Mouse (Mus musculus): ENCODE measurements at regions not wholly inside any gene's neighbourhood (a gene's known extent, or its start where the extent isn't known, plus 50 kb on each side); places are given as distances from the start of the nearest gene placed in this dataset.

DNA sequence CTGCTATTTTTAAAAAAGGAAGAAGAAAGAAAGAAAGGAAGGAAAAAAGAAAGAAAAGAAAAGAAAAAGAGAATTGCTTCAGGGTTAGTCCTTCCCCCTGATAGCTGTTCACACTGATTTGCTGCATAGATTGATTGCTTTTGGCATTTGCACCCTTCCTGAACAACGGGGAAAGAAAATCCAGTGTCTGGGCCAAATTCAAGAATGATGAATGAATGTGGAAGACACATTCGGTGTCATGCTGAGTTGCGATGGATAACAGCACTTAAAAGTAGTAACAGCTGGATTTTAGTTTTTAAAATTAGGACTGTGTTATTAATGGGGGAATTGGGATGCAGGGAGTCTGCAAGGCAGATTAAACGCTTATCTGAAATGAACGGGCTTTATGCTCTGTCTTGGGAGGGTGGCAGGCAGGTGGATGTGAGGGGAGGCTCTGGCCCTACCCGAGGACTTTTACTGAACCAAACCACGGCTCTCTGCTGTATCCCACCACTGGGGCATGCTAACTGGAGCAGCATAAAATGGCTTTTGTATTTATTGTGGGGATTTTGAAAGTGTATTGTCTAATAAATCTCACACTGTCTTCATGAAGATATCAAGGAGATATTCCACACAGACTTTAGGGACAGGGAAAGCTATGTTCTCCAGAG is 114.4 kb downstream of the Lca5 start:
- no peak for DNase-seq (ENCODE audit: low spot score in 2 of 2)

DNA sequence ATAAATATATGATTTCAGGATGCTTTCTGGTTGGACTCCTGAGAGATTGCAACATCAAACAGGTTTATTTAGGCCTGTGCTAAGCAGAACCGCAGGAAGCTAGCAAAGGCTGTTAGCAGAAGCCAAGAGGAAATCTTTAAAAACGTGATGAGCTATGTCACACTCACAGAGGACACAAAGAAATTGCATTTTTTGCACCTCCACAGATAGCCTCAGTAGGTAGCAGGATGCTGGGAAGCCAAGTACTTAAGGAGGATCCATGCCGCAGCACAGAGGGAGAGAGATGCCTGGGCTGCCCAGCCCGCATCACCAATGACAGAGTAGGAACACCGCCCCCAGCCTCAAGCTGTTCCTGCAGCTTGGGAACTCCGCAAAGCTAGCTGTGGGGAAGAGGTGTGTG is 115.0 kb downstream of the Lca5 start:
- no peak for DNase-seq (ENCODE audit: low spot score in 2 of 2)

DNA sequence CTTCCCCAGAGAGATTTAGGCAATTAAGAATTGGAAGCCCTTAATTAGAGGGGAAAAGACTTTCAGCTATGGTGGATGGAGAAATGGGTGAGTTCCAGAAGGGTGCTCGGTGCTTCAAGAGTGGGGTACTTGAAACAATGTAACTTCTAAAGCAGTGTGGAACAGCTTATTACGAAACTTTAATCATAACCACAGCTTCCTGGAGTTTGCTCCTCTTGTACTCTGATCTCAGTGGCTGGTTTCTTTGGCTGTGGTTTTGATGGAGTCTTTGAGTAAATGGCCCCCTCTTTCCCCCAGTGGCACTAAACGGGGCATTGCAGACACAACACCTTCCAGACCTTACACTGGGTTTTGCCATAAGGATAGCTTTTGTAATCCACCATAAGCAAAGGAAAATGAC is 116.6 kb downstream of the Lca5 start:
- DNase-seq (ENCODE audit: low spot score in 2 of 2) = no peak

DNA sequence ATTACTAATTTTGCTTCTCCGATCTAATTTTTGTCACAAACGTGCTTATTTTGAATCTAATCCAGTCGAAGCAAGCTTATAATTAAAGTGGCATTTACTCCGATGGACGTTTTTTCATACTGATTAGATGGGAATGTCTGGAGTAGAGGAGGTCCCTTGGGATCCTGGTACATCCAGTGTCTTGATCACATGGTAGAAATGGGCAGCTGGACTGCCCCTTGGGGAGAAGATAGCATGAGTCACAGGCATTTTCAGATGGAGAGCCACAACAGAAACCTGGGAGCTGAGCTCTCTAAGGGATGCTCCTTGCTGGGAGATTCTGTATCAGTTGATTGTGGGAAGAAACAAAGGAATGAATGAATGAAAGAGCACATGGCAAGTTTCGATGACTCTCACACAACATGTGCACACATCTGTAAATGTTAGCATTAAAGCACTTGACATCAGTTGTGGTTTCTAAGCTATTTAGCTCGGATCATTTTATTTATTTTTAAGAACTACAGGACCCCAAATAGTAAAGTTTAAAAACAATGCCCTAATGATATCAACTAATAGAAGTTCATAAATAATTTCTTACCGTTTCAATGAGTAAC is 117.8 kb downstream of the Lca5 start:
- peak; percentile 60 to 64 for DNase-seq (ENCODE audit: low spot score in 2 of 2)

DNA sequence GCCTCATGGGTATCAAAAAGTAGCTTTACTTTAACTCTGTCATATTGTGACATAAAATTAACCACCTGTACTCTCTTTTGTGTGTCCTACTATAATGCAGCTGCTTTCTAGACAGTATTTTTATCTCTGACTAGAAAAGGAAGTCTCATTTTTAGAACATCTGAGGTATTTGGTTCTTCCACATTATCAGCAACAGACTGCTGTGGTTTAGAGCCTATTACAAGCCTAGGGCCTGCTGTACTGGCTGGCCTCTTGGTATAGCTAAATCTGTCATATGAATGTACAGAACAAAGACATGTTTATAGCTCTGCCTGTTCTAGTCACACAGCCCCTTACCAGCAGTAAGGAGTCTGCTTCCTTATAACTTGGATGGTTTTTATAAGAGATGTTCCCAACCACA is 119.1 kb downstream of the Lca5 start:
- no peak for DNase-seq (ENCODE audit: low spot score in 2 of 2)

DNA sequence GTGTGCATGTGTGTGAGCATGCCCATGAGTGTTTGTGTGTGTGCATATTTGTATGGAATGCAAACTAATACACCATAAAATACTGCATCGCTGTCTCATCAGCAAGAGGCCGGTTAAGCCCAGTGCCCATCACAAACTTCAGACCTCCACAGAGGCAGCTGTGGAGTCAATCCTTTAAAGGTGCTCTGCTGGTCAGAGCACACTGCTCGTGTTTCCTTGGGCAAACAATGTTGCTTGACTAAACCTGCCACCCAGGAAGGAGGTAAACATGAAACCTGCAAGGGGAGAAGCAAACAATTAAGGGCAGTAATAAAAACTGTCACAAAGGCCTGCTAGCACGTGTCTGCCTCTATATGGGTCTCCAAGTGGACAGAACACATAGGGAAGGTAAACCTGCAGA is 120.1 kb downstream of the Lca5 start:
- DNase-seq (ENCODE audit: low spot score in 2 of 2) = no peak

DNA sequence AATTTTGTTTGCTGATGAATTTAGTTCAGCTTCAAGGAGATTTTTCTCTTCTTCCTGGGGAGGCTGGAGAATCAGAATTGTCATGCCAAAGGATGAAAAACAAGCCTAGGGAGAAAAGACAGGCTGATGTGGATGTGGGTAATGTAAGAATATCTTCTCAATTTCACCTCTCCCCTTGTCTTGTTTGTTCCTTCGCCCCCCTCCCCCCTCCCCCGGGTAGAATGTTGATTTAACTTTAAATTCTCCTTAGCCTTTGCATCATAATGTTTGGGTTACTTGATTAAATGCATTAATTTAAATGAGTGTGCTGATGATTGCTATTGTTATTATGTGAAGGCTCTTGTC is 124.1 kb downstream of the Lca5 start:
- no peak for DNase-seq (ENCODE audit: low spot score in 2 of 2)

DNA sequence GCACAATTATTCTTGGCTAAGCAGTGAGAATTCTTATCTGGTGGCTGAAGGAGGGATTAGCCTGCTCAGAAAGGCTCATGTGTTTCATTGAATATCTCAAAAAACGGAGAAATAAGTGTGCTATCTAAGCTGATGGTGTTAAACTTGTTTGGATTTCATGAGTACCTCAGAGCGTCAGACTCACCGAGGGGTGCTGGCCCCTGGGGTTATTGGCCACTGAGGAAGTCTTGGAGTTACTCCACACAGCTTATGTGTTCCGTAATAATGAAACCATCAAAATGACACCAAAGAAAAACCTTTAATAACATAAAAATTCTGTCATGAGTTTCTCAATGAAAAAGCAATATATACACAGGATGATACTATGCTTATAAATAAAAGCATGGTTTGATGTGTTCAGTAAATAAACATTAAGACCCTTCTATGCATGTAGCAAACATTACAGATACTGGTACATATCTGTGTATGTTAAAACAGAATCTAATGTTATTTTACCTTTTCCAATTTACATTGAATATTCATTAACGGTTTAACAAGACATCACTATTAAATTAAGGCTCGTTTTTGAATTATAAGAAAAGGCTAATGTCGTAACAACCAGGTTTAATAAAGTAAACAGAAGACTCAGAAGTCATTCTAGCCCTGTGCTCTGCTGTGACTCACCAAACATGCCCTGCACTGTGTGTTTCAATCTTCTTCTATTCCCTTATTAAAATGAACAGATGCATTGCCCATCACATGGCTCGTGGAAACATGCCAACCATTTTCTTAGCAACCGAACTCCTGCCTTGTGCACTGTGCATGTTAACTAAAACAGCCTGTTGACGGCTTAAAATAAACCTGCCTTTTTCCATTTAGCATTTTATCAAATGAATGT is 124.7 kb downstream of the Lca5 start:
- peak in 1 of 2 experiments; percentile 8 for DNase-seq (ENCODE audit: low spot score in 2 of 2)

DNA sequence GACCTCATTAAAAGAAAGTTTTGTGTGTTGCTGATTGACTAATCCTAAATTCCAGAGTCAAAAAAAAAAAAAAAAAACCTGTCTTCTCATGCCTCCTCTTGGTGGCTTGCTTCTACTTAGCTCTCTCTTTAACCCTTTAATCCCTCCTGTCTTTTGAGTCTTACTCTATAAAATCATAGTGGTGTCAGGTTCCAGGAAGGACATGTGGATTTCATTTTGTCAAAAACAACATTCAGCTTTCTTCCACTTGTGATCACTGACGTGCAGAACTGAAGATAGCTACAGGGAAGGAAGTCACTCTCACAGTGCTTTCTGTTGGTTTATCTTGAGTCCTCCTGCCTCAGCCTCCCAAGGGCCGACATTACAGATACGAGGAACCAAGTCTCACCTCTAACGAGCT is 132.2 kb downstream of the Lca5 start:
- no peak for DNase-seq (ENCODE audit: low spot score in 2 of 2)

DNA sequence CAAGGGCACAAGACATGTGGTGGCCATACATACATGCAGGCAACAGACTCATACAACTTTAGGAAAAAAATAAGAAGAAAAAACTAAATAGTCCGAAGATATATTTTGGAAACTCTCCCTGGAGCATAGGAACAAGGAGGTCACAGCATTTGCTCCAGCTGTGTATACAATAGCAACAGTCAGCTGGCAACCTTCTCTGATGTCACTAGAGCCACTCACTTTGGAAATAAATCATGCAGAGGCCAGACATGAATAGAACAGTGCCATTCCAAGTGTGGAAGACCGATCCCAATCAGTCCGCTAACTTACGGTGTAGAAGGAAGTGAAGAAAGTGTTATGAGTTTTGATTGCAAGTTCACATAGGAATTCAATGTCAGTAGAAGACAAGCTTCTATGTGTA is 132.8 kb downstream of the Lca5 start:
- DNase-seq (ENCODE audit: low spot score in 2 of 2) = no peak

DNA sequence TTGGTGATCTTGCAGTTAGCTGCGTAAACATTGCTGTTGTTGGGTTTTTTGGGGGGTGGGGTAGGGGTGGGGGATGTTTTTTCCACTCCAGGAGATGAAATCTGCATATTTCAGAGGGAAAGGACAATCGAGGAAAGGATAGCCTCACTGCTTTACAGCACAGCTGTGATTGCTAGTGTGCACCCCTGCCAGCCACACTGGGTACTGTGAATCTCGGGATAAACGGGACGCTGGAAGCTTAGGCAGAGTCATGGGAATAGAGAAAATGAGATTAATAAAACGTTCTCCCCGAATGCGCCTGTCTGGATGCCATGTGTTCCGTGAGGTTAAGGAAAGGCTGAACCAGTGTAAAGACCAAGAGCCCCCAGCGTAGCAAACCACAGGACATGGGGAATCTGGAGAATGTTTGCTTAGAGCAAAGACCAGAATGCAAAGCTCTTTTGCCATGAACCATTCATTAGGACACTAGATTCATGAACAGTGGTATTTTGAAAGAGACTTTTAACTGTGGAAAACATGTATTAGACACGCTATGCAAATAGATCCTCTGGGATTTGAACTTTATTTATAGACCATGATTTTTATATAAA is 133.5 kb downstream of the Lca5 start:
- DNase-seq (ENCODE audit: low spot score in 2 of 2) = no peak

DNA sequence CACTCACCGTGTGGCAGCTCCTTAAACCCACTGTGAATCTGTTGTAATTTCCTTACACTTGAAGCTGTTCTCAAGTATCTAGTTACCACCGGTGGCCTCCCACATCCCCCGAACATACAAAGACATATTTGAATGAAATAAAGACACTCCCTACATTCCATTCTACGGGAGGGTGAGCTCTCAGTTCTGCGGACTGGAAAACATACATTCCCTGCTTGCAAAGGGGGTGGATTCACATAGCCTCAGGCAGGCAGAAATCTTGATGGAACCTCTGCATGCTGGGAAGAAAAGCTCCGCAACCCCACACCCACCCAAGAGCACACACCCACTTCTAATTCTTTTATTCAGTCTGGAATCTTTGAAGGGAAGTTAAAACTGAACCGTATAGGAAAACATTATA is 136.0 kb downstream of the Lca5 start:
- DNase-seq (ENCODE audit: low spot score in 2 of 2) = no peak

DNA sequence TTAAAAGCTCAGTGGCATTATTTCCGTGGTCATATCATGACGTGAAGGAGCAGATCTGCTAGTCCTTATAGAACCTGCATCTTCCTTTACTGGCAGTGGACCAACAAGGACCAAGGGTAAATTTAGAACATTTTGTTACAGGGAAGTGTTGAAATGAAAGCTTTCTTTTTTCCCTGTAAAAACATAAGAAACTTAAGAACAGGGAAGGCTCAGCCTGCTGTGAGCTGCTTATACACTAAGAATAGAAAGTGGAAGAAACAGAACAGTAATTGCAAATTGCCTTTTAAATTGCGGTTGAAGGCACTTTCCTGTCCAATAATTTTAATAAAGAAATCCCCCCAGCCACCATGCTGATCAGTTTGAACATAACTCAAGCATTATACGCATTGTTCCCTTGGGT is 140.4 kb downstream of the Lca5 start:
- no peak for DNase-seq (ENCODE audit: low spot score in 2 of 2)

DNA sequence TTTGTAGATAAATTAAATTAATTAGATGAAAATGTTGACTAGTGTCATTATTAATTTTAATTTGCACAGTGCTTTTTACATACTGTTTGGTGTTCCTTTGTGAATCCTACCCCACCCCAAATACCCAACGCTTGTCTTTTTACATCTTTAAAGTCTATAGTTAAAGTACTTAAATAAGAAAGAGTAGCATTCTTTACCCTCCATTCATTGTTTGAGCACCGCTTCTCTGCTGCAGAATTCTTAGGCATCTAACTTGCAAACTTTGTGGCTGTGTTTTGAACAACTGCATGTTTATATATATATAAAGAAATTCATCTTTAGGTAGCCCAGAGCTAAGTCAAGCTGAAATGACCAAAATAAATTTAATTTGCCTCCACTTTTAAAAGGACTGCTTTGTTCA is 140.9 kb downstream of the Lca5 start:
- DNase-seq (ENCODE audit: low spot score in 2 of 2) = no peak

DNA sequence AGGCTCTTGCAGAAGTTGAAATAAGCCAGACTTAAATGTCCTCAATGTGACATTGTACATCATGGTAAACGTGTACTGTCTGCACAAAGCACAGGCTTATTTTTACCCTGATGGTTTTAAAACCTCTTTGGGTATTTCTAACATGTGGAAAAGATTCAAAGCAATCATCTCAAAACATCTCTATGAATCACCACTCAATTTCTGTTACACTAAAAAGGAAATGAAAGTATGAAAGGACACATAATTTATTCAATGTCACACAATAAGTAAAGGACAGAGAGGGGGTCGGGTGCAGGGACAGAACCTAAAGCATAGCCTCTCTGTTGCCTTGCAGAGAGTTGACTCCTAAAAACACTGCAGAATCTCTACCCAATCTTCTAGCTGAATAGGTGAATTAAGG is 141.3 kb downstream of the Lca5 start:
- DNase-seq (ENCODE audit: low spot score in 2 of 2) = no peak

DNA sequence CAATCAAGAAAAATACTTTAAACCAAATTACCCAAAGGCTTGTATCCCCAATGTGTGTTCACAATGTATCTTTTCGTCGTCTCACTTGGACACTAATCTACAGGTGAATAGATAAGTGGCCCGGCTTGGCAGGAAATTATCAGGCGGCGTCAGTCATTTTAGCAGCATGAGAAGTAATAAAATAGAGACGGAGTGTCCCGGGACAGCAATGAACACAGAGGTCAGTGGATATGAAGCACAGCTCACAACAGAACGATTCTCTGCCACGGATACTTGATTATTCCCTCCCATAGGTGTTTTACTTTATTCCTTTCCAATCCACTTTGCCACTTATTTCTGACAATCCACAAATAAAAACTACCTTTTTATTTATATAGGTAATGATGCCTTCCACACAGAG is 145.5 kb downstream of the Lca5 start:
- no peak for DNase-seq (ENCODE audit: low spot score in 2 of 2)

DNA sequence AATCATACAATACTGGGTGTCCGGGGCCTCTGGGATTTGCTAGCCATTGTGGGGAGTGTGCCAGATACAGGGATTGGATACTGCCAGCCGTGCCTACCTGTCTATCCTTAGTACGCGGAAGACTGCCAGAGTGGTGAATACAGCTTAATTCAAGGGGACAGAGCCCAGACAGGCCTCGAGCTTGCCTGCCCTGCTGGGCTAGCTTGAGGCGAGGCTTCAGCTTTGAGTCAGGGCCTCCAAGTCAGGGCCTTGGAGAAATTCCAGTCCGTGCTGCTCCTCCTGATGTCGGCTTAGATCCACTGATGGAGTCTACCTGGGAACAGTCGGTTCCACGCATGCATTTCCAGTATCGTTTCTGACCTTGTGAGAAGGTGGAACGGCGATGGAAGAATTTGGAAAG is 146.5 kb downstream of the Lca5 start:
- DNase-seq (ENCODE audit: low spot score in 2 of 2) = no peak

DNA sequence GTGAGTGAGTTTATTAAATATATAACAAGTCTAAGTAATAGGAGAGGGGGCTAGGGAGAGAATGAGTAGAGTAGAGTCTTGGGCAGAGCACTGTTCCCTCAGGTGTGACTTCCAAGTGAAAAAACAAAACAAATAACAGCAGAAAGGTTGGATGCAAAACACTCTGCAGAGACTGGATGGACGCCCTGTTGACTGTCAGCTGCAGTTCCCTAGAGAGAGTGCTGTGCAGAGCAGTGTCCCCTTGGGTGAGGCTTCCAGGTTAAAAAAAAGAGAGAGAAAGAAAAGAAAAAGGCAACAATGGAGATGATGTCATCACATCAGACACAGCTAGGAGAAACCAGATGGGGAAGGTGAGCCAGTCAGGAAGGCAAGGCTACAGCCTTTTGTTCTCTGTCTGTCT is 137.6 kb upstream of the Hmgn3 start:
- no peak for DNase-seq (ENCODE audit: low spot score in 2 of 2)

DNA sequence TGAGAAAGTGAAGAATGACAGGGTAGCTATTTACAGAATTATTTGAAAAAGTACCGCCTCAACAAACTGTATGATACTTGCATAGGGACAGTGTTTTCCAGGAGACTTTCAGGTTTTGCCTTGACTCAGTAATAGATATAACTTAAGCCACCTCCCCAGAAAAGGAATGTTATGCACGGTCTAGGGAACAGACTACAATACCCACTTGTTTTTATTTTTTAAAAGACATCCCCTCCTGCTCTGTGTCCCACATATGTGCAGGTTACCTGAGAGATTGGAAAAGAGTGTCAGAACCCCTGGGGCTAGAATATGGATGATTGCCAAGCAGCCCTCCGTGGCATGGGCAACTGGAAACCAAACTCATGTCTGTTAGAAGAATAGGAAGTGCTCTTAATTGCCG is 137.2 kb upstream of the Hmgn3 start:
- DNase-seq (ENCODE audit: low spot score in 2 of 2) = no peak

DNA sequence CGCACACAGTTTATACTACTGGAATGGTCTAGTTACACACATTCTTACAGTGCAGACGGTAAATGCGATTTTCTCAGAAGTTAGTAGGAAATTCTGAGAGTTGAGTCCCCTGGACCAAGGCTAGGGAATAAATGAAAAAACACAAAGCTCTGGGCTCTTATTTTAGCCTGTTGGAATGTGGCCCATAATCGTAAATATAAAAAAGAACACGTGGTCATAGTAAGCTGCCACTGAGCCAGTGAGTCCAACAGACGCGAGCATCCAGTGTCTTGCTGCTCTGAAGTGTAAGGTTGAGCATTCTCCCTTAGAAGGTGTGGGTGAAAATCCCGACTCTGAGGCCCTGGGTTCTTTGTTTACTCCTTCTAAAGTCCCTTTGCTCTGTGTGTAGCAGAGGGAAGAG is 136.8 kb upstream of the Hmgn3 start:
- DNase-seq (ENCODE audit: low spot score in 2 of 2) = no peak

DNA sequence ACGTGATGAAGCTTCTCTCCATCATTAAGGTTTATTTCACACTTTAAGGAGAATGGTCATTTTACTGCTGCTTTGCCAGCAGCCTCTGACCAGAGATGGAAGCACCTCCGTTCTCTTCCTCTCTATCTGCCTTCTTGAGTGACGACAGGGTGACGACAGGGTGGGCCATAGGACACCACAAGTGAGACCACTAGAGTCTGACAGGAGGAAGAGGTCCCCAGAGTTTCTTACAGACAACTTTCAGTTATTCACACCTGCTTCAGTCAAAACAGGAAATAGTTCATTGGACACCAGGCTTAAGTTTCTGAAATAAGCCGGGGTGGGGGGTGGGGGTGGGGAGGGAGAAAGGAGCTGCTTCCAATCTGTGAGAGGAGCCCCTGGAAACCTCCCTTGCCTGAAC is 131.3 kb upstream of the Hmgn3 start:
- DNase-seq (ENCODE audit: low spot score in 2 of 2) = no peak

DNA sequence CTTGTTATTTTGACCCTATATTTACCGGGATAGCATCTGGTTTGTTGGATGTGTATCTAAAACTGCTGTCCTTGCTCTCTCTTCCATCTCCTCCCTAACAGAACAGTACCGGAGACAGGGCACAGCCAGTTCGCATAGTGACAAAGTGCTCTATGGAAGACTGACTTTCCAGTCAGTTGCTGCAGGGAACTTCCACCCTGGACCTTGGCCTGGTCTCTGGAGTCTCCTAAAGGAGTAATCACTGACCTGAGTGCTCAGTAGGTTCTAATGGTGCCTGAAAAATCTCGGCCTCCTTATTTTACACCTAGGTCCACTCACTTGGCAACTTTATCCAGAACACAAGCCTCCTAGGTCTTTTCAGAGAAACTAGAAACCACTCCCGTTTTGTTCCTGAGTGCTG is 130.9 kb upstream of the Hmgn3 start:
- no peak for DNase-seq (ENCODE audit: low spot score in 2 of 2)

DNA sequence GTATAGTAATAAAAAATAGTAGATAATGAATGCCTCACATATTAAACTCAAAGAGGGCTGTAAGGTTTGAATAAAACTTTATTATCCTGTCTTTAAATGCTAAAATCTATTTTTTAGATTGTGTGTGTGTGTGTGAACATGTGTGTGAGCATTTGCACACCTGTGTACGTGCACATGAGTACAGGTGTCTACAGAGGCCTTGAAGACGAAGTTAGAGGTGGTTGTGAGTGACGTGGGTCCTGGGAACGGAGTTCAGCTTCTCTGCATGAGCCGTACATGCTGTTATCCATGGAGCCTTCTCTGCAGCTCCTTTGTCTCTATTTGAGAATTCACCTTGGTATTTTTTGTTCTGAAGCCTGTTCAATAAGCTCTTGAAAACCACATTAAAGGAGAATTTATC is 129.8 kb upstream of the Hmgn3 start:
- DNase-seq (ENCODE audit: low spot score in 2 of 2) = no peak

Measured in heart, adult 9 months (tissue).